Mouse (Mus musculus): ENCODE data around the gene Reps2. TPM values are rescaled to one million over a fixed set of nuclear protein-coding genes. Genes with fewer than 3 reads are reported as not detected.

Reps2 gene
- polyA plus RNA-seq, 1 experiment from 2014 or later: 0.36 TPM

- H3K4me2 ChIP-seq: no peak overlapping the region
- H3K27me3 ChIP-seq (ENCODE audit: control insufficient read depth, insufficient read depth, low read length): no peaks in the 10 kb centered on the region
- no peak overlapping the region for H3K27ac ChIP-seq (ENCODE audit: low read depth, low read length)
- no peaks in the 10 kb centered on the region for H3K9me3 ChIP-seq (replicated peaks; ENCODE audit: control insufficient read depth, low read length)
- no peak overlapping the region for H3K9ac ChIP-seq (ENCODE audit: low read depth, low read length)
- no peaks in the 10 kb centered on the region for H3K4me1 ChIP-seq (ENCODE audit: control insufficient read depth, insufficient read depth, low read length)
- ATAC-seq (replicated peaks; ENCODE audit: insufficient number of reproducible peaks, low FRiP score, low TSS enrichment): no peak
- 72% methylated on average over 2 of the region's 2 CpGs for WGBS (ENCODE audit: insufficient replicate concordance)
- H3K36me3 ChIP-seq (ENCODE audit: control insufficient read depth, insufficient read depth, low read length): no peaks in the 10 kb centered on the region
- H3K4me3 ChIP-seq (ENCODE audit: low read depth, low read length): no peak overlapping the region
These were observed 37.3 kb downstream of the Reps2 start for GRCm38 (mm10) chrX:162606113-162606512.

- Histone ChIP-seq H3K9ac (ENCODE audit: low read depth, low read length) (no peak overlapping the region), H3K9me3 (replicated peaks; ENCODE audit: control insufficient read depth, low read length) (no peaks in the 10 kb centered on the region), H3K36me3 (ENCODE audit: control insufficient read depth, insufficient read depth, low read length) (no peaks in the 10 kb centered on the region), H3K4me1 (ENCODE audit: control insufficient read depth, insufficient read depth, low read length) (no peaks in the 10 kb centered on the region), H3K27me3 (ENCODE audit: control insufficient read depth, insufficient read depth, low read length) (no peaks in the 10 kb centered on the region), H3K27ac (ENCODE audit: low read depth, low read length) (no peak overlapping the region), H3K4me3 (ENCODE audit: low read depth, low read length) (no peak overlapping the region), H3K4me2 (no peak overlapping the region)
- ATAC-seq (replicated peaks; ENCODE audit: insufficient number of reproducible peaks, low FRiP score, low TSS enrichment): no peak
- WGBS (ENCODE audit: insufficient replicate concordance): 81% methylated on average over 3 of the region's 3 CpGs
These were observed 43.8 kb downstream of the Reps2 start for GRCm38 (mm10) chrX:162599666-162600065.

DNA sequence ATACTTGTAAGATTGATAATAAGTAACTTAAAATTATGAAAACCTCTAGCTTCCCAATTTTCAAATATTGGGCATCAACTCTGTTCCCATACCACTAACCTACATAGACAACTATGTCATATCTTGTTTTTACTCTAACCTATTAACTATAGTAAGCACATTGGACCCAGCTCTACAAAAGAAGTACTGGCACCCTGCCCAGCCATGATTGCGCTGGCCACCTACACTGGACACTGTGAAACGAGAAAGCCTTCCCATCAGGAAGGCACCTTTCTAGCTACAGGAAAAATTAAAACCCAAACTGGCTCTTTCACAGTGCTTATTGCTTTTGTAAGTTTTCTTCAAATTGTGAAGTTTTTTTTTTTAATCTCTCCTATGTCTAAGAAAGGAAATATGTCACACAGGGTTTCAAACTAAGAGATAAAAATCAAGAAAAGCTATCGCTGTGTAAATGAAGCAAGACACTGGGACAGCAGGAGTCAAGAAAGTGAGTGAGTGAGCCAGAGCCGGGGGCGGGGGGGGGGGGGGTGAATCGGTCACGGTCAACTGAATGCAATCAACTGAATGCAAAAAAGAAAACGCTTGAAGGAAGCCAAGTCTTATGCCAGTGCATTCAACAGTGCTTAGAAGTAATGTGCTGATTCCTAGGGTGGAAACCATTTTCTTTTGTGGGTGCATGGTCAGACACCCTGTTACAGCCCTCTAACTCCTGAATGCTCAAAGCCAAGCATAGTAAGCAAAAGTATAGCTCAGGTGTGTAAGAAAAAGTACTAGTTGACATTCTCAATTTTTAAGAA is 52.2 kb downstream of the Reps2 start:
- Histone ChIP-seq H3K4me1 (ENCODE audit: control insufficient read depth, insufficient read depth, low read length) (no peaks in the 10 kb centered on the region), H3K9me3 (replicated peaks; ENCODE audit: control insufficient read depth, low read length) (no peaks in the 10 kb centered on the region), H3K27ac (ENCODE audit: low read depth, low read length) (no peak overlapping the region), H3K4me2 (no peak overlapping the region), H3K9ac (ENCODE audit: low read depth, low read length) (no peak overlapping the region), H3K27me3 (ENCODE audit: control insufficient read depth, insufficient read depth, low read length) (no peaks in the 10 kb centered on the region), H3K36me3 (ENCODE audit: control insufficient read depth, insufficient read depth, low read length) (no peaks in the 10 kb centered on the region), H3K4me3 (ENCODE audit: low read depth, low read length) (no peak overlapping the region)
- no peak for ATAC-seq (replicated peaks; ENCODE audit: insufficient number of reproducible peaks, low FRiP score, low TSS enrichment)
- 70% methylated on average over 8 of the region's 8 CpGs for WGBS (ENCODE audit: insufficient replicate concordance)

- H3K27me3 ChIP-seq (ENCODE audit: control insufficient read depth, insufficient read depth, low read length): no peaks in the 10 kb centered on the region
- no peaks in the 10 kb centered on the region for H3K9me3 ChIP-seq (replicated peaks; ENCODE audit: control insufficient read depth, low read length)
- H3K4me2 ChIP-seq: no peak overlapping the region
- no peak overlapping the region for H3K4me3 ChIP-seq (ENCODE audit: low read depth, low read length)
- H3K9ac ChIP-seq (ENCODE audit: low read depth, low read length): no peak overlapping the region
- 69% methylated on average over 6 of the region's 6 CpGs for WGBS (ENCODE audit: insufficient replicate concordance)
- no peak for ATAC-seq (replicated peaks; ENCODE audit: insufficient number of reproducible peaks, low FRiP score, low TSS enrichment)
- no peaks in the 10 kb centered on the region for H3K36me3 ChIP-seq (ENCODE audit: control insufficient read depth, insufficient read depth, low read length)
- H3K4me1 ChIP-seq (ENCODE audit: control insufficient read depth, insufficient read depth, low read length): no peaks in the 10 kb centered on the region
- H3K27ac ChIP-seq (ENCODE audit: low read depth, low read length): no peak overlapping the region
These were observed 53.2 kb downstream of the Reps2 start for GRCm38 (mm10) chrX:162590145-162590790.

DNA sequence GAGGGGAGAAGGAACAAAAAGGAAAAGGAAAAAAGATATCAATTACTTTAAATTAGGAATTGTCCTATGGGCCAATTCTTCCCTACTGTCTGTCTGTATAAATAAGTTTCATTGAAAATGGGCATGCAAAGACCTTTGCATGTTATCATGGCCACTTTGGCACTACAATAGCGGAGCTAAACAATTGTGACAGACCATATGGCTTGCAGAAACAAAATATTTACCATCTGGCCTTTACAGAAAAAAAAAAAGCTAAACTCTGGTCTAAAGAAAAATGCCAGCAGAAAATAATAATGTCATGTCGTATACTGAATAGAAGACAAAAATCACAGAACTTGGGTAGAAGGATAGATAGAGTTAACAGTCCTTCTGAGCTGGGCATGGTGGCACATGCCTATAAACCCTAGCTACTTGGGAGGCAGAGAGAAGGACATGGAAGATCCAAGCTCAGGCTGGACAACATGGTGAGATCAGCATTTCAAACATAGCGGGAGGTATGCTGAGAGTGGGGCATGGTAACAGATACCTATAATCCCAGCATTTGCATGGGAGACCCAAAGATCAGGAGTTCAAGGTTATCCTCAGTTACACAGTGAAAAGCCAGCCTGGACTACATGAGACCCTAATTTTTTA is 54.2 kb downstream of the Reps2 start:
- no peak overlapping the region for H3K4me2 ChIP-seq
- no peak overlapping the region for H3K9ac ChIP-seq (ENCODE audit: low read depth, low read length)
- WGBS (ENCODE audit: insufficient replicate concordance): 85% methylated on average over 3 of the region's 3 CpGs
- no peaks in the 10 kb centered on the region for H3K36me3 ChIP-seq (ENCODE audit: control insufficient read depth, insufficient read depth, low read length)
- H3K27ac ChIP-seq (ENCODE audit: low read depth, low read length): no peak overlapping the region
- no peaks in the 10 kb centered on the region for H3K27me3 ChIP-seq (ENCODE audit: control insufficient read depth, insufficient read depth, low read length)
- no peak for ATAC-seq (replicated peaks; ENCODE audit: insufficient number of reproducible peaks, low FRiP score, low TSS enrichment)
- H3K9me3 ChIP-seq (replicated peaks; ENCODE audit: control insufficient read depth, low read length): no peaks in the 10 kb centered on the region
- H3K4me1 ChIP-seq (ENCODE audit: control insufficient read depth, insufficient read depth, low read length): no peaks in the 10 kb centered on the region
- H3K4me3 ChIP-seq (ENCODE audit: low read depth, low read length): no peak overlapping the region

DNA sequence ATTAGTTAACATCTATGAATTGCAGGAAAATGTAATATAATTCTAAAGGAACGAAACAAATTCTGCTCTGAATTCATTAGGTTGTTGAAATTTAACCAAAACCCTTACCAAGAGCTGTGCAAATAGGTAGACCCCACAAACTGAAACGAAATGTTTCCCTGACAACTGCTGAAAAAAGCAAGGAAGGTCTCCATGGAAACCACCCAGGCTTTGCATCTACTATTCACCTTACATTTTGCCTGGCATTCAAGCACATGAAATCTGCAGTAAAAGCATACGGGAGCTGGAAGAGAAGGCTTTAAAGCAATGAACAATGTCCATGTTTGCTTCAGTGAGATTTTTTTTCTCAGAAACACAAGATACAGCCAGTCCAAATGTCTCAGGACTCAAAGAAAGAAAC is 59.1 kb downstream of the Reps2 start:
- H3K27ac ChIP-seq (ENCODE audit: low read depth, low read length): no peak overlapping the region
- no peaks in the 10 kb centered on the region for H3K9me3 ChIP-seq (replicated peaks; ENCODE audit: control insufficient read depth, low read length)
- H3K36me3 ChIP-seq (ENCODE audit: control insufficient read depth, insufficient read depth, low read length): no peaks in the 10 kb centered on the region
- H3K9ac ChIP-seq (ENCODE audit: low read depth, low read length): no peak overlapping the region
- no peaks in the 10 kb centered on the region for H3K4me1 ChIP-seq (ENCODE audit: control insufficient read depth, insufficient read depth, low read length)
- no peak overlapping the region for H3K4me2 ChIP-seq
- no peak for ATAC-seq (replicated peaks; ENCODE audit: insufficient number of reproducible peaks, low FRiP score, low TSS enrichment)
- no peaks in the 10 kb centered on the region for H3K27me3 ChIP-seq (ENCODE audit: control insufficient read depth, insufficient read depth, low read length)
- WGBS (ENCODE audit: insufficient replicate concordance): 65% methylated on average over 3 of the region's 3 CpGs
- H3K4me3 ChIP-seq (ENCODE audit: low read depth, low read length): no peak overlapping the region

GRCm38 (mm10) chrX:162580521-162580920 is 62.9 kb downstream of the Reps2 start:
- WGBS (ENCODE audit: insufficient replicate concordance): 73% methylated on average over 3 of the region's 3 CpGs

DNA sequence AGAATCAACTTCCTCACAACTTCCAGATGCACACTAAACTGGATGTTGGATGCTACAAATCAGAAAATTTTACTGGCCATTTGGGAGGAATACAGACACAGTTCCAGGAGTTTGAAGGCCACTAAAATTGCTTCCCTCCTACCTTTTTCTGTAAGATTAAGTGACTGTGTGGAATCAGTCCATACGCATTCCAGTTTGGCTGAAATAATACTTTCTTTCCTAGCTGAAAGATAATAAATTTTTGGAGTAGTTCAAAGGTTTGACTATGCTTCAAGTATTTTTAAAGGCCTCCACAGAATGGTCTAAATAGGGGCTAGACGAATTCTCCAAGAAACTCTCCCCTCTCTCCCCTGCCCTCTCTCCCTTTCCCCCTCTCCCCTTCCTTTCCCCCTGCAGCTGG is 75.0 kb downstream of the Reps2 start:
- Histone ChIP-seq H3K4me1 (ENCODE audit: control insufficient read depth, insufficient read depth, low read length) (no peaks in the 10 kb centered on the region), H3K4me2 (no peak overlapping the region), H3K27me3 (ENCODE audit: control insufficient read depth, insufficient read depth, low read length) (no peaks in the 10 kb centered on the region), H3K9me3 (replicated peaks; ENCODE audit: control insufficient read depth, low read length) (no peaks in the 10 kb centered on the region), H3K36me3 (ENCODE audit: control insufficient read depth, insufficient read depth, low read length) (no peaks in the 10 kb centered on the region), H3K27ac (ENCODE audit: low read depth, low read length) (no peak overlapping the region), H3K9ac (ENCODE audit: low read depth, low read length) (no peak overlapping the region), H3K4me3 (ENCODE audit: low read depth, low read length) (no peak overlapping the region)
- WGBS (ENCODE audit: insufficient replicate concordance): 72% methylated on average over 2 of the region's 2 CpGs
- ATAC-seq (replicated peaks; ENCODE audit: insufficient number of reproducible peaks, low FRiP score, low TSS enrichment): no peak

More at GRCm38 (mm10) chrX:162580521-162580920, 62.9 kb downstream of the Reps2 start:
- Histone ChIP-seq H3K27ac (ENCODE audit: low read depth, low read length) (no peak overlapping the region), H3K4me2 (no peak overlapping the region), H3K4me1 (ENCODE audit: control insufficient read depth, insufficient read depth, low read length) (no peaks in the 10 kb centered on the region), H3K36me3 (ENCODE audit: control insufficient read depth, insufficient read depth, low read length) (no peaks in the 10 kb centered on the region), H3K4me3 (ENCODE audit: low read depth, low read length) (no peak overlapping the region), H3K9me3 (replicated peaks; ENCODE audit: control insufficient read depth, low read length) (no peaks in the 10 kb centered on the region), H3K27me3 (ENCODE audit: control insufficient read depth, insufficient read depth, low read length) (no peaks in the 10 kb centered on the region), H3K9ac (ENCODE audit: low read depth, low read length) (no peak overlapping the region)
- no peak for ATAC-seq (replicated peaks; ENCODE audit: insufficient number of reproducible peaks, low FRiP score, low TSS enrichment)

All from heart, embryonic 11.5 days (tissue).